Comparison of ENCODE assay signal across 8 mouse cellular contexts in the genomic region with DNA sequence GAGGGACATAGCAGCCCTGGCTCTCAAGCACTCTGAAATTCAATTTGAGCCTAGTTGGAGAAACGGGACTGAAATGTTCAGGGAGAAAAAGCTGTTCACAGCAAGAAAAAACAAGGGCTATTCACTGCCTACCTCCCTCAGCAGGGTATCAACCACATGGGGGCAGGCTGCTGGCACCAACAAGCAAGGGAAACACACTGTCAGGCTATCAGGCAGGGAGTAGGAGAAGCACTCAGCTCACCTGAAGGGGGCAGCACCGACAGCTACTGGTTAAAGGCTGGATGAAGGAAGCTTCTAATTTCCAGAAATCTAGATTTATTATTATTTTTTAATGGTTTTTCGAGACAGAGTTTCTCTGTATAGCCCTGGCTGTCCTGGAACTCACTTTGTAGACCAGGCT.
DNase-seq lines count a peak whose midpoint lies in the region; ATAC-seq and TF ChIP-seq lines count a peak whose summit lies in the region.

No protein-coding gene starts in this region.

- ATAC-seq in heart, embryonic 11.5 days (replicated peaks; ENCODE audit: insufficient number of reproducible peaks, low FRiP score, low TSS enrichment): no peak
- no peak for ATAC-seq in forebrain, embryonic 13.5 days

- no peaks in the 10 kb centered on the region for H3K27me3 ChIP-seq in heart, embryonic 11.5 days (ENCODE audit: control insufficient read depth, insufficient read depth, low read length)
- H3K27me3 ChIP-seq in forebrain, embryonic 13.5 days: no peaks in the 10 kb centered on the region

- no peak for TF ChIP-seq POLR2A in cortical plate, adult 2 months (IDR thresholded peaks at IDR 0.05; ENCODE audit: extremely low read depth, insufficient read depth, low read length)

- H3K4me2 ChIP-seq in heart, embryonic 11.5 days: no peak overlapping the region
- no peak overlapping the region for H3K4me2 ChIP-seq in forebrain, embryonic 13.5 days

- H3K4me1 ChIP-seq in heart, embryonic 11.5 days (ENCODE audit: control insufficient read depth, insufficient read depth, low read length): no peaks in the 10 kb centered on the region
- H3K4me1 ChIP-seq in cortical plate, adult 2 months (ENCODE audit: control insufficient read depth, insufficient read depth, low read length): no peaks in the 10 kb centered on the region
- no peaks in the 10 kb centered on the region for H3K4me1 ChIP-seq in forebrain, embryonic 13.5 days

- peak; percentile 45 for TF ChIP-seq CTCF in cortical plate, adult 2 months (IDR thresholded peaks at IDR 0.05; ENCODE audit: extremely low read depth, insufficient read depth, low read length)

- H3K9me3 ChIP-seq in heart, embryonic 11.5 days (replicated peaks; ENCODE audit: control insufficient read depth, low read length): no peaks in the 10 kb centered on the region
- H3K9me3 ChIP-seq in forebrain, embryonic 13.5 days (replicated peaks): 0 out of 2 replicates have a peak, but pooled peaks cover 8% of the 10 kb centered on the region

- no peaks in the 10 kb centered on the region for H3K36me3 ChIP-seq in heart, embryonic 11.5 days (ENCODE audit: control insufficient read depth, insufficient read depth, low read length)
- H3K36me3 ChIP-seq in forebrain, embryonic 13.5 days (ENCODE audit: poor library complexity, severe bottlenecking): no peaks in the 10 kb centered on the region

- H3K27ac ChIP-seq in heart, embryonic 11.5 days (ENCODE audit: low read depth, low read length): no peak overlapping the region
- H3K27ac ChIP-seq in cortical plate, adult 2 months (ENCODE audit: insufficient read depth, low read length): no peak overlapping the region
- no peak overlapping the region for H3K27ac ChIP-seq in forebrain, embryonic 13.5 days

- no peak overlapping the region for H3K4me3 ChIP-seq in heart, embryonic 11.5 days (ENCODE audit: low read depth, low read length)
- H3K4me3 ChIP-seq in cortical plate, adult 2 months (ENCODE audit: insufficient read depth, low read length): no peak overlapping the region
- H3K4me3 ChIP-seq in forebrain, embryonic 13.5 days: no peak overlapping the region

- no peak overlapping the region for H3K9ac ChIP-seq in heart, embryonic 11.5 days (ENCODE audit: low read depth, low read length)
- H3K9ac ChIP-seq in forebrain, embryonic 13.5 days: no peak overlapping the region

- DNase-seq in heart, adult 11 months: peak; percentile 97
- peak; percentile 44 for DNase-seq in urinary bladder, postnatal 14 days (ENCODE audit: low spot score)
- no peak for DNase-seq in urinary bladder, postnatal 10 days (ENCODE audit: low spot score)
- DNase-seq in kidney, postnatal 4 days: peak; percentile 59 to 67
- peak; percentile 32 for DNase-seq in testis, postnatal 14 days (ENCODE audit: low spot score)

- WGBS in heart, embryonic 11.5 days (ENCODE audit: insufficient replicate concordance): 55% methylated on average over 3 of the region's 3 CpGs
- WGBS in forebrain, embryonic 13.5 days: 45% methylated on average over 3 of the region's 3 CpGs
